ENCODE assay signal across 9 mouse cellular contexts in the genomic region with DNA sequence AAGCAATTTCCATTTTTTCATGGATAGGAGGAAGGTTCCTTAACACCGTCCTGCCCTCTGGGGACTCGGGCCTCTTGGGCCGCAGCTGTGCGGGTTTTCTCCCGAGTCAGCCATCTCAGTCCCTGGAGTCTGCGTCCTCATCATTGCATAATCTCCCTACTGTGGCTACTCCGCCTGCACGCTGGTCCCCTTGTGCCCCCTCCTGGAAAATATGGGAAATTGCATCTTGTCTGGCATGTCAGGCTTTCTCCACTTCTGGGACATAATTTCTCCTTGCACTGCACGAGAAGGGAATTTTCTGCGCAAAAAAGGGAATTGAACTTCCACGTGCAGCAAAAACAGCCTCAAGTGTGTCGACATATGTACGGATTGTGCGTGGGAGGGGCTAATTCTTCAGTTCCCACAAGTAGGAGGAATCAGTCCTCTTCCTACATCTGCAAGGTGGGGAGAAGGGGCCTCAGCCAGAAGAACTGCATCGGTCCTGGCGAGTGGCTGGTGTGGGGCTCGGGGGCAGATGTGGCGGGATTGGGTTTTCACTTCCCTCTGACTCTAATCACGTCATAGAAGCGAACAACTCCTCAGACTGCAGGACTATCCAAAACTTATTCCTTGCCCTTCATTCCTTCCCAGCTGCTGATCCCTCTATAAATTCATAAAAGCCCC.
DNase-seq lines count a peak whose midpoint lies in the region; ATAC-seq and TF ChIP-seq lines count a peak whose summit lies in the region.
"Had no signal": no experiment of that assay in that cellular context is flagged by ENCODE, and none has a peak within 500 bp of the region (broad histone marks: within the 10 kb centered on the region; RNA-seq: fewer than 3 reads in every experiment).

No protein-coding gene starts in this region.

- no peak for TF ChIP-seq POLR2A in myocyte (IDR thresholded peaks at IDR 0.05; ENCODE audit: insufficient read length, low read depth)

- no peaks in the 10 kb centered on the region; the same call in 1 of the 2 replicates for H3K4me1 ChIP-seq in heart, embryonic 13.5 days
- H3K4me1 ChIP-seq in kidney, postnatal 0 days (replicated peaks; ENCODE audit: insufficient read depth, low read length): no peaks in the 10 kb centered on the region
- no peaks in the 10 kb centered on the region for H3K4me1 ChIP-seq in liver, embryonic 11.5 days (replicated peaks; ENCODE audit: control insufficient read depth, insufficient read depth, low read length)
- H3K4me1 ChIP-seq in stomach, postnatal 0 days (replicated peaks; ENCODE audit: control insufficient read depth, insufficient read depth): no peaks in the 10 kb centered on the region

- 6% methylated on average over 20 of the region's 20 CpGs for WGBS in heart, embryonic 13.5 days
- WGBS in kidney, postnatal 0 days: 5% methylated on average over 20 of the region's 20 CpGs
- WGBS in liver, embryonic 11.5 days: 8% methylated on average over 20 of the region's 20 CpGs
- 10% methylated on average over 20 of the region's 20 CpGs for WGBS in stomach, postnatal 0 days

- TF ChIP-seq EP300 in stomach, postnatal 0 days (optimal IDR thresholded peaks at IDR 0.05): no peak

- DNase-seq in CD4-positive helper T cell, adult 2 months (ENCODE audit: low read depth, low spot score): peak; percentile 64
- DNase-seq in brain, adult 2 months (ENCODE audit: low read depth, low spot score): peak; percentile 96
- peak; percentile 4 for DNase-seq in fat pad, adult 2 months (ENCODE audit: extremely low read depth, low read depth, low spot score)
- peak; percentile 95 for DNase-seq in kidney, postnatal 0 days (ENCODE audit: low spot score)
- peak; percentile 56 for DNase-seq in liver, embryonic 11.5 days (ENCODE audit: low spot score)
- DNase-seq in stomach, postnatal 0 days (ENCODE audit: low spot score): peak; percentile 46

- no peaks in the 10 kb centered on the region for H3K36me3 ChIP-seq in heart, embryonic 13.5 days
- no peaks in the 10 kb centered on the region for H3K36me3 ChIP-seq in kidney, postnatal 0 days (ENCODE audit: insufficient read depth, low read length)
- H3K36me3 ChIP-seq in liver, embryonic 11.5 days (ENCODE audit: control insufficient read depth, insufficient read depth, low read length): no peaks in the 10 kb centered on the region
- no peaks in the 10 kb centered on the region for H3K36me3 ChIP-seq in myocyte (ENCODE audit: control insufficient read depth, insufficient read depth)
- no peaks in the 10 kb centered on the region for H3K36me3 ChIP-seq in stomach, postnatal 0 days (ENCODE audit: control insufficient read depth, insufficient read depth, low read length)

- peak overlapping the region; percentile 64 for H3K4me2 ChIP-seq in heart, embryonic 13.5 days
- H3K4me2 ChIP-seq in kidney, postnatal 0 days (ENCODE audit: low read length): peak overlapping the region; percentile 48
- peak overlapping the region; percentile 47 for H3K4me2 ChIP-seq in liver, embryonic 11.5 days
- H3K4me2 ChIP-seq in myocyte (ENCODE audit: low read depth): peak overlapping the region; percentile 69
- peak overlapping the region; percentile 0; the same call in 1 of the 2 replicates for H3K4me2 ChIP-seq in stomach, postnatal 0 days (replicated peaks; ENCODE audit: low read depth)

- H3K9me3 ChIP-seq in heart, embryonic 13.5 days: no peaks in the 10 kb centered on the region
- H3K9me3 ChIP-seq in kidney, postnatal 0 days (replicated peaks; ENCODE audit: low read length): no peaks in the 10 kb centered on the region
- H3K9me3 ChIP-seq in liver, embryonic 11.5 days (ENCODE audit: control insufficient read depth, low read length): no peaks in the 10 kb centered on the region
- H3K9me3 ChIP-seq in stomach, postnatal 0 days (ENCODE audit: control insufficient read depth, low read length): no peaks in the 10 kb centered on the region

- no peaks in the 10 kb centered on the region for H3K27me3 ChIP-seq in heart, embryonic 13.5 days (replicated peaks)
- H3K27me3 ChIP-seq in kidney, postnatal 0 days (ENCODE audit: insufficient read depth, low read length): no peaks in the 10 kb centered on the region
- no peaks in the 10 kb centered on the region for H3K27me3 ChIP-seq in liver, embryonic 11.5 days (replicated peaks; ENCODE audit: control insufficient read depth, insufficient read depth, low read length)
- H3K27me3 ChIP-seq in myocyte (ENCODE audit: control insufficient read depth, insufficient read depth, insufficient read length): no peaks in the 10 kb centered on the region
- no peaks in the 10 kb centered on the region for H3K27me3 ChIP-seq in stomach, postnatal 0 days (ENCODE audit: control insufficient read depth, insufficient read depth, low read length)

- H3K79me2 ChIP-seq in myocyte (ENCODE audit: control insufficient read depth, insufficient read depth): no peaks in the 10 kb centered on the region

- TF ChIP-seq CTCF in kidney, postnatal 0 days (IDR thresholded peaks at IDR 0.05; ENCODE audit: low read depth): peak; percentile 99
- peak; percentile 97 for TF ChIP-seq CTCF in stomach, postnatal 0 days (IDR thresholded peaks at IDR 0.05; ENCODE audit: low read depth)

- no peak overlapping the region for H3K27ac ChIP-seq in heart, embryonic 13.5 days (replicated peaks)
- no peak overlapping the region for H3K27ac ChIP-seq in kidney, postnatal 0 days
- H3K27ac ChIP-seq in liver, embryonic 11.5 days (ENCODE audit: low read depth, low read length): no peak overlapping the region
- H3K27ac ChIP-seq in stomach, postnatal 0 days (replicated peaks): no peak overlapping the region

- H3K4me3 ChIP-seq in heart, embryonic 13.5 days: peak overlapping the region; percentile 34
- H3K4me3 ChIP-seq in kidney, postnatal 0 days (replicated peaks; ENCODE audit: low read depth, low read length): no peak overlapping the region
- H3K4me3 ChIP-seq in liver, embryonic 11.5 days (ENCODE audit: low read depth, low read length): 0 out of 2 replicates have a peak overlapping the region, but pooled peaks have one; percentile 21
- no peak overlapping the region for H3K4me3 ChIP-seq in myocyte
- H3K4me3 ChIP-seq in stomach, postnatal 0 days (ENCODE audit: low read depth, low read length): no peak overlapping the region
- H3K4me3 ChIP-seq: erythroblast, embryonic 14.5 days had no signal

- ATAC-seq in heart, embryonic 13.5 days (ENCODE audit: extremely low read depth, insufficient number of reproducible peaks, low FRiP score, low TSS enrichment): no peak; the same call in 1 of the 2 replicates
- peak; percentile 92 for ATAC-seq in kidney, postnatal 0 days (replicated peaks; ENCODE audit: low FRiP score, low read depth)
- ATAC-seq in liver, embryonic 11.5 days (replicated peaks; ENCODE audit: low FRiP score): peak; percentile 86
- ATAC-seq in stomach, postnatal 0 days (ENCODE audit: low FRiP score, low TSS enrichment): peak; percentile 90

- H3ac ChIP-seq in myocyte (ENCODE audit: control insufficient read depth, insufficient read length): no peak overlapping the region

- H3K9ac ChIP-seq in heart, embryonic 13.5 days: peak overlapping the region; percentile 41; the same call in 1 of the 2 replicates
- H3K9ac ChIP-seq in kidney, postnatal 0 days (ENCODE audit: low read depth, low read length): no peak overlapping the region
- no peak overlapping the region for H3K9ac ChIP-seq in liver, embryonic 11.5 days (ENCODE audit: low read depth, low read length)
- peak overlapping the region; percentile 27; the same call in 1 of the 2 replicates for H3K9ac ChIP-seq in stomach, postnatal 0 days (ENCODE audit: low read length)

TF ChIP-seq in myocyte, 11 proteins besides CTCF, POLR2A, EP300 and RAD21:
- TF ChIP-seq USF1 (IDR thresholded peaks at IDR 0.05; ENCODE audit: low read depth) (no peak), MYOG (IDR thresholded peaks at IDR 0.05; ENCODE audit: control insufficient read depth in 1 of 3, insufficient read depth in 1 of 3, insufficient read length in 2 of 3, low read depth in 2 of 3) (peak in 1 of 3 experiments; percentile 50), CEBPB (IDR thresholded peaks at IDR 0.05; ENCODE audit: insufficient read depth, poor library complexity, severe bottlenecking) (peak; percentile 97), MAX (IDR thresholded peaks at IDR 0.05; ENCODE audit: low read depth) (no peak), SRF (IDR thresholded peaks at IDR 0.05; ENCODE audit: control insufficient read depth, insufficient read length, low read depth) (no peak), POLR2AphosphoS2 (IDR thresholded peaks at IDR 0.05; ENCODE audit: insufficient read length, low read depth) (no peak), MYOD1 (IDR thresholded peaks at IDR 0.05; ENCODE audit: control insufficient read depth in 1 of 3, insufficient read length in 2 of 3, low read depth in 2 of 3) (peak in 2 of 3 experiments; percentile 3 to 52), TCF3 (IDR thresholded peaks at IDR 0.05; ENCODE audit: insufficient read length, low read depth) (no peak), TCF12 (IDR thresholded peaks at IDR 0.05; ENCODE audit: insufficient read depth, poor library complexity, severe bottlenecking) (no peak), REST (IDR thresholded peaks at IDR 0.05; ENCODE audit: insufficient read depth, insufficient read length) (no peak)

Comparison
In these comparisons a context has a peak if more than half of its experiments do, and no peak if none do; other contexts are left out.
1. DNase-seq: peak in every context shown above with its lines; median percentile 96 in brain, adult 2 months; 95 in kidney, postnatal 0 days; 64 in CD4-positive helper T cell, adult 2 months; 56 in liver, embryonic 11.5 days; 46 in stomach, postnatal 0 days; 4 in fat pad, adult 2 months.
2. H3K4me2 ChIP-seq: peak in every context shown above with its lines; median percentile 69 in myocyte; 64 in heart, embryonic 13.5 days; 48 in kidney, postnatal 0 days; 47 in liver, embryonic 11.5 days; 0 in stomach, postnatal 0 days.
3. H3K4me3 ChIP-seq: peak in heart, embryonic 13.5 days (single experiment) and liver, embryonic 11.5 days (single experiment); none in kidney, postnatal 0 days (single experiment), myocyte (single experiment) and stomach, postnatal 0 days (single experiment).
4. H3K9ac ChIP-seq: peak in heart, embryonic 13.5 days (single experiment) and stomach, postnatal 0 days (single experiment); none in kidney, postnatal 0 days (single experiment) and liver, embryonic 11.5 days (single experiment).